Mouse (Mus musculus) hindbrain, embryonic 10.5 days (tissue): ENCODE measurements at regions not wholly inside any gene's neighbourhood (a gene's known extent, or its start where the extent isn't known, plus 50 kb on each side); places are given as distances from the start of the nearest gene placed in this dataset.

Source experiments
- DNase-seq: peaks from one replicate; pipeline ENCODE4 v3.0.0-alpha.2; 2017; ENCODE audit warnings: low spot score
- H3K27ac ChIP-seq: fragments of 300-500 bp; sonication (generic); 2 replicates; pipeline ENCODE4 v1.5.1; 2016; ENCODE audit warnings: mild to moderate bottlenecking, moderate library complexity
- H3K27me3 ChIP-seq: fragments of 300-500 bp; sonication (generic); 2 replicates; pipeline ENCODE4 v1.6.1; 2016; ENCODE audit warnings: mild to moderate bottlenecking; ENCODE audit not compliant: poor library complexity, insufficient read depth, severe bottlenecking
- H3K36me3 ChIP-seq: fragments of 300-500 bp; sonication (generic); 2 replicates; pipeline ENCODE4 v1.6.1; 2016; ENCODE audit warnings: mild to moderate bottlenecking, moderate library complexity
- H3K4me1 ChIP-seq: fragments of 300-500 bp; sonication (generic); replicated peaks from 2 replicates; pipeline ENCODE4 v1.6.1; 2016; ENCODE audit warnings: mild to moderate bottlenecking
- H3K4me3 ChIP-seq: fragments of 300-500 bp; sonication (generic); 2 replicates; pipeline ENCODE4 v1.5.1; 2016; ENCODE audit warnings: mild to moderate bottlenecking, moderate library complexity
- H3K9me3 ChIP-seq: fragments of 300-500 bp; sonication (generic); 2 replicates; pipeline ENCODE4 v1.6.1; 2016; ENCODE audit warnings: mild to moderate bottlenecking, moderate library complexity
- WGBS: fragments of 180-500 bp; shearing (Covaris S2); methylation state at CpG from one replicate; pipeline ENCODE4 v1.1.7; 2016; 5-methylcytosine and 5-hydroxymethylcytosine counted together

- Histone ChIP-seq H3K27ac (no peak overlapping the region), H3K36me3 (no peaks in the 10 kb centered on the region), H3K4me1 (no peaks in the 10 kb centered on the region), H3K4me3 (no peak overlapping the region), H3K9me3 (no peaks in the 10 kb centered on the region), H3K27me3 (no peaks in the 10 kb centered on the region)
- no peak for DNase-seq
- 88% methylated on average over 2 of the region's 2 CpGs for WGBS
These were observed 201.8 kb downstream of the Adgb start for GRCm38 (mm10) chr10:10270297-10270696.

GRCm38 (mm10) chr10:10252540-10253318 lies 219.4 kb downstream of the Adgb start:
- Histone ChIP-seq H3K9me3 (no peaks in the 10 kb centered on the region), H3K27me3 (no peaks in the 10 kb centered on the region), H3K4me3 (no peak overlapping the region), H3K4me1 (no peaks in the 10 kb centered on the region), H3K27ac (no peak overlapping the region), H3K36me3 (no peaks in the 10 kb centered on the region)
- 78% methylated on average over 8 of the region's 8 CpGs for WGBS
- DNase-seq = no peak

GRCm38 (mm10) chr10:10252136-10252535 lies 220.0 kb downstream of the Adgb start:
- WGBS = 85% methylated on average over 7 of the region's 7 CpGs
- Histone ChIP-seq H3K36me3 (no peaks in the 10 kb centered on the region), H3K27ac (no peak overlapping the region), H3K4me3 (no peak overlapping the region), H3K9me3 (no peaks in the 10 kb centered on the region), H3K4me1 (no peaks in the 10 kb centered on the region), H3K27me3 (no peaks in the 10 kb centered on the region)
- no peak for DNase-seq

- Histone ChIP-seq H3K27ac (no peak overlapping the region), H3K4me3 (no peak overlapping the region), H3K9me3 (no peaks in the 10 kb centered on the region), H3K36me3 (no peaks in the 10 kb centered on the region), H3K4me1 (no peaks in the 10 kb centered on the region), H3K27me3 (no peaks in the 10 kb centered on the region)
- WGBS = 89% methylated on average over 14 of the region's 14 CpGs
- no peak for DNase-seq
These were observed 237.1 kb downstream of the Adgb start for GRCm38 (mm10) chr10:10234894-10235523.

DNA sequence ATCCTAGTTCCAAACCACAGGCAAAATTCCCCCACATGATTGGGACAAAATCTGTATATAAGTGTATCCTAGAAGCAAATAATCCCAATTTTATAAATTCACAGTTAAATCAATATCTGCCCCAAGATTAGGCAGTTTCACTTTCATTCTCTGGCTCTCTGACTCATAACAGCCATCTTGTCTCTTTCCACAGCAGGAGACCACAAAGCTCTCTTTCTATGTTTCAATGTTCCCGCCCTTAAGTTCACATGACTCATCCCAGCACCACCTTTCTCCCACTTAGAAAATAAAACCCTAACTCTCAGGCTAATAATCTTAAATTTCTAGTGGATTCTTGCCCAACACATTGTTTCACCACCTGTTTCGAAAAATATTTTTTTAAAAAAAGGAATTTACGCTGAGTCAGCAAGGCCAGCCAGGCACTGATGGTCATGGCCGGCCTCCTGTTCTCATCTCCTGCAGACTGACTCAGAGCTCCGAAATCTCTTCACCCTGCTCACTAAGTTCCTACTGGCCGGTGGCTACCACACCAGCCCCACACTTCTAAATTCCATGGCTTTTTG lies 247.5 kb downstream of the Adgb start:
- whole genome bisulfite sequencing = 88% methylated on average over 6 of the region's 6 CpGs
- no peak overlapping the region for H3K27ac ChIP-seq
- no peak overlapping the region for H3K4me3 ChIP-seq
- no peaks in the 10 kb centered on the region for H3K4me1 ChIP-seq
- H3K27me3 ChIP-seq = no peaks in the 10 kb centered on the region
- no peaks in the 10 kb centered on the region for H3K9me3 ChIP-seq
- DNase-seq = no peak
- no peaks in the 10 kb centered on the region for H3K36me3 ChIP-seq

DNA sequence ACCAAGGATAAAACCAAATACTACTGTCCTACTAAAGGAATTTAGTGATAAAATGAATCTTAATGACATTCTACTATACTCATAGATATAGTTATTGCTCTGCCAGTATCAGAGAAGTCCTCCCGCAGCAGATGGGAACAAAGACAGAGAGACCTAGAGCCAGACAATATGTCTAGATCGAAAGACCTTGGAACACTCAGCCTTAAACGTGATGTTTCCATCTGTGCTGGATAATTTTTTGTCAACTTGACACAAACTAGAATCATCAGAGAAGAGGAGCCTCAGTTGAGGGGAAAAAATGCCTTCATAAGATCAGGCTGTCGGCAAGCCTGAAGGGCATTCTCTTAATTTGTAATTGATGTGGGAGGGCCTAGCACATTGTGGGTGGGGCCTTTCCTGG lies 252.4 kb downstream of the Adgb start:
- 91% methylated on average over 4 of the region's 4 CpGs for whole genome bisulfite sequencing
- peaks cover 7% of the 10 kb centered on the region; the same call in 1 of the 2 replicates for H3K4me1 ChIP-seq
- H3K4me3 ChIP-seq = no peak overlapping the region
- H3K27me3 ChIP-seq = no peaks in the 10 kb centered on the region
- no peak overlapping the region for H3K27ac ChIP-seq
- H3K9me3 ChIP-seq = no peaks in the 10 kb centered on the region
- no peaks in the 10 kb centered on the region for H3K36me3 ChIP-seq
- DNase-seq = no peak

- peaks cover 7% of the 10 kb centered on the region; the same call in 1 of the 2 replicates for H3K4me1 ChIP-seq
- no peaks in the 10 kb centered on the region for H3K27me3 ChIP-seq
- DNase-seq = peak; percentile 21
- H3K36me3 ChIP-seq = no peaks in the 10 kb centered on the region
- no peak overlapping the region for H3K4me3 ChIP-seq
- no peaks in the 10 kb centered on the region for H3K9me3 ChIP-seq
- 42% methylated on average over 3 of the region's 3 CpGs for WGBS
- no peak overlapping the region for H3K27ac ChIP-seq
These were observed 255.2 kb downstream of the Adgb start for GRCm38 (mm10) chr10:10216892-10217291.

- no peaks in the 10 kb centered on the region for H3K36me3 ChIP-seq
- WGBS = 54% methylated on average over 5 of the region's 5 CpGs
- H3K27ac ChIP-seq = no peak overlapping the region
- no peaks in the 10 kb centered on the region for H3K9me3 ChIP-seq
- DNase-seq = no peak
- peaks cover 7% of the 10 kb centered on the region; the same call in 1 of the 2 replicates for H3K4me1 ChIP-seq
- no peak overlapping the region for H3K4me3 ChIP-seq
- H3K27me3 ChIP-seq = no peaks in the 10 kb centered on the region
These were observed 256.8 kb downstream of the Adgb start for GRCm38 (mm10) chr10:10215376-10215775.

DNA sequence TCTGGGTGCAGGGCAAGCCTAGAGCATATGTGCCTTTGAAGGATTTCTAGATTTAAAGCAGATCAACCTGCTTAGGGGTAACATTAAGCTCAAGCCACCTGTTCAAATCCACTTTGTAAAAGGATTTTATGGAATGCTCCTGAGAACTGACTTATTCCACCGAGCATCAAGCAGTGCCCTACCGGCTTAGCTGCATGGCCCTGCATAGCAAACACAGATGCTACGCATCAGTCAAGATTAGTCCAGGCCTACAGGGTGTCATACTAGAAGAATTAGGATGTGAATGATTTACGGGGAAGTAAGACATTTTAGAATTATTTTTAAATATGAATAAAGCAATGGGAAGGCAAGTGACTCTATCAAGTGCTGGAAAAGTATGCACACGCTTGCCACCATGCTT lies 263.8 kb downstream of the Adgb start:
- 92% methylated on average over 5 of the region's 5 CpGs for WGBS
- Histone ChIP-seq H3K27me3 (no peaks in the 10 kb centered on the region), H3K36me3 (no peaks in the 10 kb centered on the region), H3K4me1 (no peaks in the 10 kb centered on the region), H3K4me3 (no peak overlapping the region), H3K27ac (no peak overlapping the region), H3K9me3 (no peaks in the 10 kb centered on the region)
- DNase-seq = no peak

DNA sequence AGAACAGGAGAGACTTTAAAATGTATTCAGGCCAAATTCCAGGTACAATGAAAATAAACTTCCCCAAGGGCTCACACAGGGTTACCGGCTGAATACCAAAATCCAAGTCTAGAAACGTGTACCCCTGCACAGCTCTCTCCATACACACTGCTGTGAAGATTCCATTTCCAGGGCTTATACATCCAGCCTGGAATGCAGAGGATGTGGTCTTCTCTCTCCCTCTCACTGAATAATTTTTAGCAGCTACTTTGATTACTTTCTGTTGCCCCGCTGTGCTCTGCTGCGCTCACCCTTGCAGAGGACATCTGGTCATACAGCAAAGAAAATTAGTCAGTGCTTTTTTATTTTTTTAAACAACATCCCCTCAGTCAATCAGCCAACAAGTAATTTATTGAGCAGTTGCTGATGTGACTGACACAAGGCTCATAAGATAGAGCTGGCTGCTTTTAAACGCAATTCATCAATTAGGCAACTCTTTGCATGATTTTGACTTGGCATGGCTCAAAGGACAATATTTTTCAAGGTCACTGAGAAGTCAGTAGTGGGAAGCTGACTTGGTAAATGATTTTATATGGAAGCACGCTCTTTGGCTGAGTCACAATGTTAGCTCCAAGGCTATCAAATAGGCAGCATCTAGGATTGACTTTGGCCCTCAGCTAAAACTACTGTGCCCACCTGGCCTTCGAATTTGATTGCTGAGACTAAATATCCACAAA lies 266.2 kb downstream of the Adgb start:
- Histone ChIP-seq H3K4me1 (no peaks in the 10 kb centered on the region), H3K27ac (no peak overlapping the region), H3K36me3 (no peaks in the 10 kb centered on the region), H3K27me3 (no peaks in the 10 kb centered on the region), H3K4me3 (no peak overlapping the region), H3K9me3 (no peaks in the 10 kb centered on the region)
- WGBS = 77% methylated on average over 7 of the region's 7 CpGs
- DNase-seq = no peak

DNA sequence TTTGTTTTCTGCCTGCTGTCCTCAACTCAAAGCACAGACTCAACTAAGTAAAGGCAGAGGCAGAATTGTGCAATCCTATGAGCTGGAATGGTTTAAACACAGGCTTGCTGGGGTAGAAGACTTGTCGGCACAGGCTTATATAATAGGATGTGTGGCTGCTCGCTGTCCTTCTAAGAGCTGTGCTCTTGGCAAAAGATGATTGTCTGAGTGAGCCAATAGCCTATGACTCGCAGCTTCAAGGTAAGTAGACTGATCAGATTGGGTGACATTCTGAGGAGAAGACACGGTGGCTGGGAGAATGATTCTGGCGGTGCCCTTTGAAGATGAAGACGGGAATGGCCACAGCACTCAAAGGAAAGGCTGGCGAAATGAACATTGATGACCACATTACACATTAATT lies 268.1 kb downstream of the Adgb start:
- H3K9me3 ChIP-seq = no peaks in the 10 kb centered on the region
- no peaks in the 10 kb centered on the region for H3K4me1 ChIP-seq
- no peaks in the 10 kb centered on the region for H3K27me3 ChIP-seq
- H3K36me3 ChIP-seq = no peaks in the 10 kb centered on the region
- H3K27ac ChIP-seq = no peak overlapping the region
- no peak overlapping the region for H3K4me3 ChIP-seq
- WGBS = 90% methylated on average over 7 of the region's 7 CpGs
- no peak for DNase-seq

GRCm38 (mm10) chr10:10190308-10190707 lies 281.8 kb downstream of the Adgb start:
- no peaks in the 10 kb centered on the region for H3K36me3 ChIP-seq
- H3K4me1 ChIP-seq = no peaks in the 10 kb centered on the region
- H3K9me3 ChIP-seq = no peaks in the 10 kb centered on the region
- WGBS = 92% methylated on average over 2 of the region's 2 CpGs
- no peak for DNase-seq
- no peak overlapping the region for H3K4me3 ChIP-seq
- no peaks in the 10 kb centered on the region for H3K27me3 ChIP-seq
- no peak overlapping the region for H3K27ac ChIP-seq

- Histone ChIP-seq H3K4me3 (no peak overlapping the region), H3K9me3 (no peaks in the 10 kb centered on the region), H3K36me3 (no peaks in the 10 kb centered on the region), H3K4me1 (no peaks in the 10 kb centered on the region), H3K27me3 (no peaks in the 10 kb centered on the region), H3K27ac (no peak overlapping the region)
- WGBS = 90% methylated on average over 5 of the region's 5 CpGs
- DNase-seq = no peak
These were observed 284.0 kb downstream of the Adgb start for GRCm38 (mm10) chr10:10188113-10188512.
